Mouse (Mus musculus) cerebellum, adult 2 months (tissue): ENCODE data around the gene Znhit6. TPM values are rescaled to one million over a fixed set of nuclear protein-coding genes. Genes with fewer than 3 reads are reported as not detected.
A peak's percentile ranks its signal among the peaks of the same experiment; 100 is the strongest.

ENCODE experiments used
- DNase-seq, 2 experiments: peaks; one replicate each; pipeline ENCODE4 v3.0.0; 2021
- H3K27ac ChIP-seq: fragments of 200-500 bp; 2 replicates; pipeline ENCODE4 v1.5.1; 2012; ENCODE audit warnings: low read length, control low read depth, inconsistent platforms; ENCODE audit not compliant: insufficient read depth
- H3K27me3 ChIP-seq: fragments of 200-500 bp; 2 replicates; pipeline ENCODE4 v1.6.1; 2012; ENCODE audit warnings: inconsistent platforms, mild to moderate bottlenecking, low read length, moderate library complexity; ENCODE audit not compliant: control insufficient read depth, insufficient read depth
- H3K4me1 ChIP-seq: fragments of 200-500 bp; 2 replicates; pipeline ENCODE4 v1.6.1; 2011; ENCODE audit warnings: low read length; ENCODE audit not compliant: control insufficient read depth, insufficient read depth
- H3K4me3 ChIP-seq: fragments of 200-500 bp; replicated peaks from 2 replicates; pipeline ENCODE3; 2011; ENCODE audit warnings: mild to moderate bottlenecking, low read depth, low read length, control low read depth; ENCODE audit not compliant: insufficient read depth
- CTCF ChIP-seq: fragments of 200-500 bp; IDR thresholded peaks from 2 replicates; pipeline ENCODE4 v1.5.1; 2011; ENCODE audit warnings: low read depth, mild to moderate bottlenecking, control low read depth, low read length, moderate library complexity, borderline replicate concordance; ENCODE audit not compliant: insufficient read depth
- POLR2A ChIP-seq: fragments of 200-500 bp; IDR thresholded peaks from 2 replicates; pipeline ENCODE4 v1.6.1; 2011; ENCODE audit warnings: low read length, control low read depth, borderline replicate concordance; ENCODE audit not compliant: insufficient read depth
- WGBS: fragments of 180-500 bp; shearing (Covaris S2); methylation state at CpG from one replicate; pipeline ENCODE4 v1.1.7; 2018; 5-methylcytosine and 5-hydroxymethylcytosine counted together
- polyA plus RNA-seq: library from polyadenylated mRNA; depleted of rRNA; stranded (reverse); fragments of >200 nt; gene quantifications from 2 replicates; pipeline ENCODE4 v1.2.3, GENCODE M21; 2012

Gene Znhit6
- polyA plus RNA-seq, 1 experiment: 13.3 TPM

DNA sequence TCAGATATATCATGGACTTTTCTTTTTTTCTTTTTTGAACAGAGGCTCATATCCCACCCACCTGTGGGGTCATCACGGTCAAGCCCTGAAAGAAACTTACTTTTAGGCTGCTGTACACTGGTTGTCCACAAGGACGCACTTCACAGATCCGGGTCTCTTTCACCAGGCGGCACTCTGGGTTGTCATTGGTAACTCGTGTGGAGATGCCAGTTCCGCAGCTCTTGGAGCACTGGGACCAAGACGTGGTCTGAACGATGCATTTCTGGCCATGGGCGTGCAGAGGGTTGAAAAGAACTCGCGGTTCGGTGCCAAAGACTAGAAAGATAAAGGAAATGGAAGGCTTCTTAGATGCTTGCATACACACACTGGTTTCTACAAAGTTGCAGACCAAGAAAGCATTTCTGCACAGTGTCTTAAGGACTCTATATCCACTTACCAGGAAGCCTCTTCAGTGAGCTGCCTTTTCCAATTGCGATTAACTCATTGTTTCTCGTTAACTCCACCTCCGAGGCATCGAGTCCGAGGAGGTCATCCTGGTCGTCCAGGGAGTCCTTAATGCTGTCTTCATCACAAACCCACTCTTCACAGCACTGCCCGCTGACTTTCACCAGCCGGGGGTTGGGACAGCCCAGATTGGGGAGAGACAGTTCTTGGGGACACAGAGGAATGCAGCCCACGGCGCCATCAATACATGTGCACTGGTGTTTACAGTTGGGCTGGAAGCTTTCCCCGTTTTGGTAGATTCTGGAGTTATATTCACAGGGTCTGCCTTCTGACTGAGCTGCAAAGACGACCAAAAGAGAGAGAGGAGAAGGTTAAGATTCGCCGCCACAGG is 72.3 kb downstream of the Znhit6 start:
- DNase-seq: no peak
- WGBS: 10% methylated on average over 26 of the region's 26 CpGs
- TF ChIP-seq POLR2A: no peak
- no peak for TF ChIP-seq CTCF
- H3K27ac ChIP-seq: no peak overlapping the region
- H3K27me3 ChIP-seq: no peaks in the 10 kb centered on the region; the same call in 1 of the 2 replicates
- H3K4me1 ChIP-seq: 0 out of 2 replicates have a peak, but pooled peaks cover 4% of the 10 kb centered on the region
- no peak overlapping the region for H3K4me3 ChIP-seq

DNA sequence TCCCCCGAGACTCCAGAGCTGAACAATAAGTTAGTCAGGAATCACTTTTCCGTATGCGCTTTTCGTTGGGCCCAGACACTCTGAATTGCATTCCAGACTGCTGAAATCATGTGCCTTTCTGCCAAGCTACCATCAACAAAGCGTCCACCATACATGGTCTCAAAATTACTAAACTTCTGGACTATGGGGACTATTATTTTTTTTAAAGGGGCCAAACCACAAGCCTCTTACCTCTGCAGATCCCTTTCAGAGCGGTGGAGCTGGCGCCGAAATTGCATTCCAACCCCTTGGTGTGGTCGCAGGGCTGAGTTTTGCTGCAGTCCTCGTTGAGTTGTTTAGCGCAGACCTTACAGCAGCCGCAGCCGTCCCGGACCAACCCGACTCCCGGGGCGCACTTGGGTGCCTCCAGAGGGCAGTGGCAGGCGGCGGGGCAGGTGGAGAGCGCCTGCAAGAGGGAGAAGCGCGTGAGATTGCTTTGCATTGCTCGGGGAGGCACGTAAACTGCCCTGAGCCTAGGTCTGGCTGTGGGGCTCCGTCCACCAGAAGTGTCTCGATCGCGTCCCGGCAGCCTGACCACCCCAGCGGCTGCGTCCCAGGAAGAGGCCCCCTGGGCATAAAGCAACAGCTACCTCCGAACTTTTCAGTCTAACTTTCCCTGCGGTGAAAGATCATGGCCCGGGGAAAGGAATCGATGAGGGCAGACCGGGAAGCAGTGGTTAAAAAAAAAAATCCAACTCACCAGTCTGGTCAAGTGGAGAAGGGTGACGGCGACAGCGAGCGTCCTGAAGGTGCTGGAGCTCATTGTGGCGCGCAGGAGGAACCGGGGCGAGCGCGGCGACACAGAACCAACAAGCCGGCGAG is 73.2 kb downstream of the Znhit6 start:
- Histone ChIP-seq H3K27ac (no peak overlapping the region), H3K27me3 (no peaks in the 10 kb centered on the region; the same call in 1 of the 2 replicates), H3K4me3 (peak overlapping the region; percentile 20), H3K4me1 (0 out of 2 replicates have a peak, but pooled peaks cover 4% of the 10 kb centered on the region)
- 3% methylated on average over 49 of the region's 49 CpGs for WGBS
- peak in 1 of 2 experiments; percentile 17 for DNase-seq
- TF ChIP-seq POLR2A (no peak), CTCF (no peak)

DNA sequence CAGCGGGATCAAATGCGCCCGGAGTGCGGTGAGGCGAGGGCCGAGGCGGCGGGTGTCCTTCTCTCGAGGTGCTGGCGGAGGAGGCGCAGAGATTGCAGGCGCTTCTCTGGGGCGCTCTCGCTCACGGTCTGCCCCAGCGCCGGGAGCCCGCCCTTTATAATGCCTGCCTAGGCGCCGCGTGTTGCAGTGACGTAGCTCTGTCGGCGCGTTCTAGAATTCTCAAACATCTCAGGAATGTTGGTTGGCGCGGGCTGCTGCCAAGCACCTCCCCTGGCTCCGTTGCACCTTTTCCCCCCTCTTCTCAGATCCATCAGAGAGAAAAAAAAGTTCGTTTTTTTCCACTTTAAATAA is 73.8 kb downstream of the Znhit6 start, which contains the start of gene Ccn1:
Gene Ccn1 (minus strand): TSS at position 130 of the 351 bp plus-strand sequence.
- under 1% methylated on average over 29 of the region's 29 CpGs for WGBS
- Histone ChIP-seq H3K27ac (no peak within 1 kb of the TSS), H3K4me3 (peak within 1 kb of the TSS; percentile 33), H3K4me1 (0 out of 2 replicates have a peak, but pooled peaks cover 4% of the 10 kb centered on the region), H3K27me3 (no peaks in the 10 kb centered on the region; the same call in 1 of the 2 replicates)
- no peak for TF ChIP-seq CTCF
- 0 out of 2 replicates have a peak, but pooled peaks have one; percentile 21 for TF ChIP-seq POLR2A
- peak; percentile 22 to 37 for DNase-seq

DNA sequence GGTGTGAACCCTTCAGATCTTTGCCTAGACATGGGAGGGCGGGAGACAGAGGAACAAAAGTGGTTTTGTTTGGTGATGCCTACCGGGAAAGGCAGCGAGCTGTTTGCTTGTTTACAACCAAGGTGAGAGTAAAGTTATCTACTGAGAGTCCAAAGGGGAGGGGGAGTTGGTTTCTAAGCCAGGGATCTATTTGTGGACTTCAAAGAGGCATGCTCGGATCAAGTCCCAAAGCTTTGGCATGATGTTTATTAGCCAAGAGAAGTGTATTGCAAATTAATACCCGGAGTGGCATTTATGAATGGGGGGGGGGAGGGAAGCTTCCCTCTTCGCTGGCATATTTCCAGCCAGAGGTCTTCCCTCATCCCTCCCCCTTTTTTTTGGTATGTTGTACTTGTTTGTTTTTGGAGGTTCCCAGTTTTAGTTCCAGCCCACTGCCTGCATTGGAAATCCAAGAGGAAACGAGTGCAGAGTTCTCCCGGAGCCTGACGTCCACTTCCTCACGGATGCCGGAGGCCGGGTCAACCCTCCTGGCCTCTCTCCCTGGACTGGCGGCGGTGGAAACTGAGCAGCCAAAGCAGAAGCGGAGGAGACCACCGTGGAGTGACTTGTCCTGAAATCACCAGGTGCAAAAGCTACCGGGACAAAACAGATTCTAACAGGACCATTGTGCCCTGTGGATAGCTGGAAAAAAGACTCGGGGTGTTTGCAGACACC is 74.5 kb downstream of the Znhit6 start:
- Histone ChIP-seq H3K4me3 (no peak overlapping the region), H3K27me3 (no peaks in the 10 kb centered on the region; the same call in 1 of the 2 replicates), H3K27ac (no peak overlapping the region), H3K4me1 (0 out of 2 replicates have a peak, but pooled peaks cover 4% of the 10 kb centered on the region)
- TF ChIP-seq CTCF: no peak
- TF ChIP-seq POLR2A: no peak
- 2% methylated on average over 18 of the region's 18 CpGs for WGBS
- no peak for DNase-seq

DNA sequence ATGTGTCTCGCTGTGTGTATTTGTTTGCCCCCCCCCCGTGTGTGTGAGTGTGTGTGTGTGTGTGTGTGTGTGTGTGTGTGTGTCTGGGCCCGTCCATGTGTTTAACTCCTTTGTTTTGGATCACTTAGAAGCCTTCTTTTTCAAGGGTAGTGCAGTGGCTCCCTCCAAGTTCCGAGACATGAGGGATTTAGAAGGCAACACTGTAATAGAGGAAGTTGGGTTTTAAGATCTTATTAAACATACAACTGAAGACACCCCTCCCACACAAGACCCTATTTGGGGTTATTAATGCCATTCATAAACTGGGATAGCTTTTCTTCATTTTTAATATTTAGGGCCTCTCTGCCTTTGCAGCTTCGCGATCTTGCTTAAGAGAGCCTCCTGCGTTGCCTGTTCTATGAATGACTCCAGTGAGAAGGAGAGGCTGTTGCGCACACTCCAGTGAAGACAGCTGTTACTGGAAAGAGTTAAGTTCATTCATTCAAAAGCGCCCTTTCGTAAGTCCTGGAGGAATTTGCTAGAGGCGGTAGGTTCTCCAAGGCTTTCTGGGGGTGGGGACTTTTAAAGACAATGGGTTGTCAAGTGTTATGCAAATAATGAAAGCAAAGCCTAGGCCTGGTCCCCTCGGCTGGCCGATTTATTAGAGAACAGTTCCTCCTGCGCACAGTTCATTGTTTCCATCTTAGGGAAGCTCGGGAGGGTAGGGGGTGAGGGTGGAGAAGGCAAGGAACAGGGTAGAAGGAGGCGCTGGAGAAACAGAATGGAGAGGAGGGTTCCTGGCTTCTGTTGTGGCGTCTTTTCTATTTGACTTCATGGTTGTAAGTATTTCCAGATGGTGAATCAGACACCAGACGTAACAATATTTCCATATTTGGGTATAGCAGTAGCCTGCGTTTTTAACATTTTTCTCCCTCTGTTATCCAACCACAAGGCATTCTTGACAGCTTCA is 75.3 kb downstream of the Znhit6 start:
- H3K27me3 ChIP-seq: no peaks in the 10 kb centered on the region; the same call in 1 of the 2 replicates
- no peak overlapping the region for H3K4me3 ChIP-seq
- no peak overlapping the region for H3K27ac ChIP-seq
- whole genome bisulfite sequencing: 38% methylated on average over 19 of the region's 19 CpGs
- H3K4me1 ChIP-seq: 0 out of 2 replicates have a peak, but pooled peaks cover 4% of the 10 kb centered on the region
- no peak for DNase-seq
- TF ChIP-seq CTCF: no peak
- no peak for TF ChIP-seq POLR2A

DNA sequence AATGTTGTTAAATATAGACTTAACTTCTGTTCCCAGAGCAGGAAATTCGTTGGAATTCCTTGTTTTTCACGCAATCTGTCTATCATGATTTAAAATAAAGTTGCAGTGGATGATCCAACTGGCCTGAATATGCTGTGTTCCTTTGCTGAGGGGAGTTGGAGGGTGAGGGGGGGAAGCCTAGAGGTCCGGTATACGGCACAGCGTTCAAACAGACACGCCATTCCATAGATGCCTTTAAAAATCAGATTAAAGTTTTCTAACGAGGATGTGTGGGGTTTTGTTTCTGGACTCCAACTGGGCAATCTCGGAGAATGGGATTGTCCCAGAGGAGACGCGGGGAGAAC is 75.9 kb downstream of the Znhit6 start:
- Histone ChIP-seq H3K4me3 (no peak overlapping the region), H3K27me3 (no peaks in the 10 kb centered on the region; the same call in 1 of the 2 replicates), H3K27ac (no peak overlapping the region), H3K4me1 (0 out of 2 replicates have a peak, but pooled peaks cover 4% of the 10 kb centered on the region)
- no peak for DNase-seq
- WGBS: 38% methylated on average over 10 of the region's 10 CpGs
- TF ChIP-seq POLR2A: no peak
- no peak for TF ChIP-seq CTCF
